Mouse (Mus musculus) cortical plate, adult 2 months (tissue): ENCODE data around the gene Tent4b. TPM values are rescaled to one million over a fixed set of nuclear protein-coding genes. Genes with fewer than 3 reads are reported as not detected.

Experiments used
- H3K27ac ChIP-seq: fragments of 200-500 bp; 2 replicates; pipeline ENCODE4 v1.5.1; 2012; ENCODE audit warnings: low read length, control low read depth, inconsistent platforms; ENCODE audit not compliant: insufficient read depth
- H3K4me1 ChIP-seq: fragments of 200-500 bp; 2 replicates; pipeline ENCODE4 v1.6.1; 2011; ENCODE audit warnings: low read length; ENCODE audit not compliant: control insufficient read depth, insufficient read depth
- H3K4me3 ChIP-seq: fragments of 200-500 bp; 2 replicates; pipeline ENCODE4 v1.5.1; 2011; ENCODE audit warnings: mild to moderate bottlenecking, low read length, control low read depth; ENCODE audit not compliant: insufficient read depth
- CTCF ChIP-seq: fragments of 200-500 bp; IDR thresholded peaks from 2 replicates; pipeline ENCODE4 v1.5.1; 2011; ENCODE audit warnings: mild to moderate bottlenecking, control low read depth, low read length; ENCODE audit not compliant: insufficient read depth; ENCODE audit errors: extremely low read depth
- POLR2A ChIP-seq: fragments of 200-500 bp; IDR thresholded peaks from 2 replicates; pipeline ENCODE4 v1.6.1; 2011; ENCODE audit warnings: mild to moderate bottlenecking, low read length, control low read depth; ENCODE audit not compliant: insufficient read depth; ENCODE audit errors: extremely low read depth
- polyA plus RNA-seq: library from polyadenylated mRNA; depleted of rRNA; stranded (reverse); fragments of >200 nt; gene quantifications from 2 replicates; pipeline ENCODE4 v1.2.3, GENCODE M21; 2012

The Tent4b gene
- polyA plus RNA-seq, 1 experiment, result 26.4 TPM

GRCm38 (mm10) chr8:88272231-88273050 is 73.4 kb downstream of the Tent4b start, which contains the start of gene Adcy7:
Adcy7 (plus strand) TSS chr8:88272403.
- peak within 1 kb of the TSS; percentile 44 for H3K4me3 ChIP-seq
- no peaks in the 10 kb centered on the region for H3K4me1 ChIP-seq
- no peak for TF ChIP-seq POLR2A
- no peak for TF ChIP-seq CTCF
- H3K27ac ChIP-seq, result no peak within 1 kb of the TSS

DNA sequence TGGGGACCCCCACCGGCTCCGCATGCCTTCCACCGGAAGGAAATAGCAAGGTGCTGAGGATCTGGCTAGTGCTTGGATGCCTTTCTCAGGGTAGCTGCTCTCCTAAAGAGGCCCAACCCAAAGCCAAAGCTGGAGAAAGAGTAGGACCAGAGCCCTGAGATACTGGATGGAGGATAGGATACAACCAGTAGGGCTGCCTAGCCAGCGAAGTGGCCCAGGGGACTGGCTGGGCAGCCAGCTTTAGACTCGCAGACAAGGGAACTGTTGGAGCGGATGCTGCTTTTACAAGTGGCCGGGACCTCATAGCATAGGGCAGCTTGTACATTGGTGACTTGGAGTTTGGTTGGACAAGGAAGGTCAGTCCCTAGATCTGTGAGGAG is 74.0 kb downstream of the Tent4b start:
- H3K4me3 ChIP-seq, result peak overlapping the region; percentile 44; the same call in 1 of the 2 replicates
- H3K27ac ChIP-seq, result no peak overlapping the region
- H3K4me1 ChIP-seq, result no peaks in the 10 kb centered on the region
- TF ChIP-seq CTCF (no peak), POLR2A (no peak)

- Histone ChIP-seq H3K4me1 (no peaks in the 10 kb centered on the region), H3K4me3 (no peak overlapping the region), H3K27ac (no peak overlapping the region)
- TF ChIP-seq CTCF, result no peak
- TF ChIP-seq POLR2A, result no peak
Measured at GRCm38 (mm10) chr8:88274090-88274489, 75.1 kb downstream of the Tent4b start.

GRCm38 (mm10) chr8:88279220-88279619 is 80.2 kb downstream of the Tent4b start:
- TF ChIP-seq POLR2A (no peak), CTCF (no peak)
- Histone ChIP-seq H3K4me3 (no peak overlapping the region), H3K4me1 (no peaks in the 10 kb centered on the region)

DNA sequence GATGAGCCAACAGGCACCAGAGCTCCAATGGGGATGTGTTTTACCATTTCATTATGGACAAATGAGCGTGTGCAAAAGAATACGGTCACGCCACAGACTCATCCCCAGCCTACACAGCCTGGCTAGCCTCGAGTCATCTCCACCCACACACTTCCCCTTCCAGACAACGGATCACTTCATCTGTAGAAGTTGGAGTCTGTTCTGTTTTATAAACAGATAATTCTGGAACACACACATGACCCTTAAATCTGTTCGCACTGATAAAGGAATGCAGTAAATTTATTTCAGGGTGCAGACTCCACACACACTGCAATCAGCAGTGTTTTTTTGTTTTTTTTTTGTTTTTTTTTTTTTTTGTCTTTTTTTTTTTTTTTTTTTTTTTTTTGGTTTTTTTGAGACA is 80.7 kb downstream of the Tent4b start:
- H3K4me1 ChIP-seq, result no peaks in the 10 kb centered on the region
- H3K27ac ChIP-seq, result no peak overlapping the region
- H3K4me3 ChIP-seq, result no peak overlapping the region
- TF ChIP-seq CTCF (no peak), POLR2A (no peak)

More at GRCm38 (mm10) chr8:88279220-88279619, 80.2 kb downstream of the Tent4b start:
- H3K27ac ChIP-seq, result no peak overlapping the region

- Histone ChIP-seq H3K4me1 (no peaks in the 10 kb centered on the region), H3K4me3 (no peak overlapping the region), H3K27ac (no peak overlapping the region)
- TF ChIP-seq POLR2A (no peak), CTCF (no peak)
Measured at GRCm38 (mm10) chr8:88280904-88281303, 81.9 kb downstream of the Tent4b start.

DNA sequence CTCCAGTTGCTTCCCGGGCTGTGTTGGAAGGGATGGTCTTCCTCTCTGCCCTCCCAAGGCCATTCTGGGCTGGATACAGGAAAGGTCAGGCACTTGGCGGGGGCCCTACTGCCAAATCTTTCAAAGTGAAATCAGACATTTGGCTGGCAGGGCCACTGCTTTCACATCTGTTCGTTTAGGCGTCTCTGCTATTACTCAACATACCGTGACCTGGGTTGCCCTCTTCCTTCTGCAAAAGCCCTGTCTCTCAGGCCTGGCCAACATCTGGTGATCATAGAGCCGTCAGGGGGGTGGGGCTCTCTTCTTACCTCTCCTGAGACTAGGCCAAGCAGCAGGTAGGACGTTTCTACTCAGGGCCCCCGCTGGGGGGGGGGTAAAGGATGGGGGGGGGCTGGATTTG is 83.7 kb downstream of the Tent4b start:
- TF ChIP-seq POLR2A (no peak), CTCF (no peak)
- Histone ChIP-seq H3K4me3 (no peak overlapping the region), H3K4me1 (no peaks in the 10 kb centered on the region)

DNA sequence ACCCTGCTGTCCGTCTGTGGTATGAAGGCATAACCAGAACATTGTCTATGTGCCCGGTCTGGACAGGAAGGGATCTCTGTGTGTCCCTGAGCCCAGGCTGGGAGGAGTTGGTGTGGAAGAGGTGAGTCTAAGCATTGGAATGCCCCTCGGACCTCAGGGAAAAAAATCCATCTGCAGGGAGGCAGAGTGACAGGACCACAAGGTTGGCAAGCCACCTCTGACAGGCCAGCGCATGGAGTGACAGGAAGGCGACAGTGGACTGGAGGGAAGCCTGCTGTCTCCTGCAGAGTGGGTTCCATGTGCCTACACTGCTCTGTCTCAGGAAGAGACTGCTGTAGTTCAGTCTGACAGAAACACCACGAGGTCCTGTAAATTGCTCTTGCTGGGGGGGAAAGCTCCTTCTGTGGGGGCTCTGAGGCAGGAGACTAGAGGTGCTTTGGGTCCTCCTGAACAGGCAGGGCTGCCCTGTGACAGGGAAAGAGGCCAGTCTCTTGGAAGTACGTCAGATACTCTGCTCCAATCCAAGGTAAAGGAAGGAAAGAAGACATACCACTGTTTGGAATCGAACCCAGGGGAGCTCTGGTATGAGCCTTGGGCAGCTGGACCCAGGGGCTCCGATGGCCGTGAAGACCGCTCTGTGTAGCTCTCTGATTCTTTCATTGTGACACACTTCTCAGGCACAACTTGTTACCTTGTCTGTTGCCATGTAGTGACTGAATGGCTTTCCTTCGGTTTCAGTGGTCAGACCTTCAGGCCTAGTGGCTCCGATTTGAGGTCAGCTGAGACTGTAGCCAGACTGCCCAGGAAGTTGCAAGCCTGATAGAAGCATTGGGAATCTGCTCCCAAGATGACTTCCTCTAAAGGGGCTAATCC is 84.5 kb downstream of the Tent4b start:
- Histone ChIP-seq H3K4me3 (no peak overlapping the region), H3K27ac (no peak overlapping the region), H3K4me1 (no peaks in the 10 kb centered on the region)
- TF ChIP-seq POLR2A (no peak), CTCF (no peak)

More for the DNA sequence above, 83.7 kb downstream of the Tent4b start:
- H3K27ac ChIP-seq, result no peak overlapping the region

GRCm38 (mm10) chr8:88284738-88285137 is 85.7 kb downstream of the Tent4b start:
- H3K27ac ChIP-seq, result no peak overlapping the region
- H3K4me1 ChIP-seq, result no peaks in the 10 kb centered on the region
- no peak overlapping the region for H3K4me3 ChIP-seq
- TF ChIP-seq CTCF, result no peak
- no peak for TF ChIP-seq POLR2A
